Mouse (Mus musculus) regulatory T cell (primary cell): ENCODE measurements around the gene Snrnp35.

ENCODE experiments used
- in situ Hi-C: fragments of 300-600 bp; cut with MboI, MseI; formaldehyde crosslinking; loops from one replicate; pipeline ENCODE4 v1.15.1; 2025; ENCODE audit warnings: high pct_unique_total_duplicates

The Snrnp35 gene

DNA sequence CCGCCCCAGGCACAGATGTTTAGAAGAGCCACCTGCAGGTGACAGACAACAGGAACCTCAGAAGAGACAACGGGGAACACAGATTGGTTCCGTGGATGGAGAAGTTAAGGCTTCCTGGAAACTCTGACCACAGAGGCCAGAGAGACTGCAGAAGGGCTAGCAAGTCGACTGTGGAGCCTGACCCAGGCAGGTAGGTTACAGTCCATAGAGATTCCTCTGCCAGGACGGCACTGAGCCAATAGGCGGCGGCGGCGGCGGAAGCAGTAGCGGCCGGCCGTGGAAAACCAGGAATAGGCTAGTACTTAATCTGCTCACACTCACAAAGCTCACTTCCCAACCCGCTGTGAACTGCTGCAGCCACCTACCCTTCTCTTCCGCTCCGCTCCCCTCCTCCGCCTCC, 53.8 kb downstream of the Snrnp35 start:
- in situ Hi-C loops = no loop called here

DNA sequence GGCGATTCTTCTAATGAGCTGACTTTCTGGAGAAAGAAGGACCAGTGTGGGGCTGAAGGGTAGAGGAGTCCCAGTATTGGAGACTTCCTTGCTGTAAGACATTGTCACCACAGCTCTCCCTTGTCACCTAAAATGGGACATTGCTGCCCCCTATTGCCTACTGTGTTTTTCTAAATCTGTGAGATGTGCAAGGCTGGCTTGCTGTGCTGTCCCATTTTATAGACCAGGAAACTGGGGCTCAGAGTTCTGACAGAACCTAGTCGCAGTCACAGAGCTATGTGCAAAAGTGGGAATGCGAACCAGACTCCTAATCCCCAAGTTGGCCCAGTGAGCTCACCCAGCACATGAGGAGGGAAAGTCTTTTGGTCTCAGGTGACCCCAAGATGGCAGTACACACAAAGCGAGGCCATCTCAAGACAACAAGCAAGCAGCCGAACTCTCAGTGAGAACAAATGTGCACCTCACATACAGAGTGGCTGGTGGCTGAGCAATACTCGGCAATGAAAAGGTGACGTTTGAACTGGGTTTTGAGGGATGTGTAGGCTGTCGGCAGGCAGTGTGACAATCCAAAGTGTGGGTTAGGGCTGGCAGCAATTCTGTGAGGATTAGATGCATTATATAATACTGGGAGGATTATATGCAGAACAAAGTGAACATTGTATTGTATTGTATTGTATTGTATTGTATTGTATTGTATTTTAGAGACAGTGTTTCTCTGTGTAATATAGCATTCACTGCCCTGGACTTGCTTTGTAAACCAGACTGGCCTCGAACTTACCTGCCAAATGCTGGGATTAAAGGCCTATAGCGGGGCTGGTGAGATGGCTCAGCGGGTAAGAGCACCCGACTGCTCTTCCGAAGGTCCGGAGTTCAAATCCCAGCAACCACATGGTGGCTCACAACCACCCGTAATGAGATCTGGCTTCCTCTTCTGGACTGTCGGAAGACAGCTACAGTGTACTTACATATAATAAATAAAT, 56.2 kb downstream of the Snrnp35 start:
- in situ Hi-C loops = no loop called here

GRCm38 (mm10) chr5:124539905-124540304, 57.0 kb downstream of the Snrnp35 start:
- in situ Hi-C loops = no loop called here

- in situ Hi-C loops = no loop called here
Measured at GRCm38 (mm10) chr5:124540383-124540786, 57.5 kb downstream of the Snrnp35 start, which contains the start of gene Tmed2. TSS of gene Tmed2 (plus strand) at chr5:124540695.
